Mouse (Mus musculus) testis, postnatal 10 days (tissue): ENCODE measurements around the gene Pde6g.

Experiments
- DNase-seq: peaks from one replicate; pipeline ENCODE4 v3.0.0; 2021; ENCODE audit warnings: low spot score

Gene Pde6g

GRCm38 (mm10) chr11:120453306-120453705, at the start of gene Pde6g:
Gene Pde6g (minus strand): TSS chr11:120453500.
- DNase-seq, result no peak

GRCm38 (mm10) chr11:120501701-120502100, 48.4 kb upstream of the Pde6g start:
- no peak for DNase-seq

GRCm38 (mm10) chr11:120501018-120501417, 47.7 kb upstream of the Pde6g start:
- DNase-seq, result peak; percentile 35

- peak; percentile 53 for DNase-seq
These were observed 47.1 kb upstream of the Pde6g start for GRCm38 (mm10) chr11:120500357-120500756.

GRCm38 (mm10) chr11:120499894-120500293, 46.6 kb upstream of the Pde6g start:
- no peak for DNase-seq

GRCm38 (mm10) chr11:120498891-120499290, 45.6 kb upstream of the Pde6g start:
- DNase-seq, result peak; percentile 77

GRCm38 (mm10) chr11:120498226-120498625, 44.9 kb upstream of the Pde6g start:
- DNase-seq, result no peak

- peak; percentile 63 for DNase-seq
These were observed 44.1 kb upstream of the Pde6g start for GRCm38 (mm10) chr11:120497436-120497835.

- DNase-seq, result no peak
These were observed 40.6 kb upstream of the Pde6g start for GRCm38 (mm10) chr11:120493911-120494310.

- DNase-seq, result no peak
These were observed 40.1 kb upstream of the Pde6g start for GRCm38 (mm10) chr11:120493351-120493750.

GRCm38 (mm10) chr11:120492878-120493203, 39.5 kb upstream of the Pde6g start:
- DNase-seq, result no peak

GRCm38 (mm10) chr11:120492024-120492877, 39.0 kb upstream of the Pde6g start:
- DNase-seq, result no peak

- DNase-seq, result peak; percentile 92
These were observed 38.2 kb upstream of the Pde6g start, which contains the start of gene Slc25a10 for GRCm38 (mm10) chr11:120491317-120492023. Gene Slc25a10 (plus strand): TSS chr11:120491840.

GRCm38 (mm10) chr11:120490291-120491046, 37.2 kb upstream of the Pde6g start:
- no peak for DNase-seq

GRCm38 (mm10) chr11:120489054-120489761, 35.9 kb upstream of the Pde6g start:
- peak; percentile 62 for DNase-seq

GRCm38 (mm10) chr11:120488516-120488915, 35.2 kb upstream of the Pde6g start:
- no peak for DNase-seq

- DNase-seq, result no peak
These were observed 32.0 kb upstream of the Pde6g start for GRCm38 (mm10) chr11:120485251-120485650.

GRCm38 (mm10) chr11:120484265-120484981, 31.1 kb upstream of the Pde6g start, which contains the start of gene Mrpl12:
Gene Mrpl12 (plus strand): TSS chr11:120484613.
- peak; percentile 88 for DNase-seq

GRCm38 (mm10) chr11:120483448-120483934, 30.2 kb upstream of the Pde6g start:
- DNase-seq, result no peak

GRCm38 (mm10) chr11:120472052-120472451, 18.8 kb upstream of the Pde6g start:
- DNase-seq, result no peak

- DNase-seq, result no peak
These were observed 14.4 kb upstream of the Pde6g start for GRCm38 (mm10) chr11:120467736-120468092.
